Mouse (Mus musculus) forebrain, postnatal 0 days (tissue): Measurements from ENCODE around the gene Cdh1. TPM values are rescaled to one million over a fixed set of nuclear protein-coding genes. Genes with fewer than 3 reads are reported as not detected.
"Not testable (repeated sequence)": the region's sequence is repeated elsewhere in the genome, so short reads cannot be mapped to it uniquely, and the experiment has no call there.

Source experiments
- ATAC-seq: fragments of 200-750 bp; cut with Nextera tagmentation; 2 replicates; pipeline ENCODE4 v1.8.0; 2017; ENCODE audit warnings: mild to moderate bottlenecking, moderate library complexity
- DNase-seq: peaks from one replicate; pipeline ENCODE4 v3.0.0-alpha.2; 2015
- H3K27ac ChIP-seq: fragments of 300-500 bp; sonication (generic); 2 replicates; pipeline ENCODE4 v1.5.1; 2014; ENCODE audit warnings: low read depth, mild to moderate bottlenecking, antibody characterized with exemption, low read length, moderate library complexity, mixed read lengths
- H3K27me3 ChIP-seq: fragments of 300-500 bp; sonication (generic); 2 replicates; pipeline ENCODE4 v1.6.1; 2014; ENCODE audit warnings: mild to moderate bottlenecking, low read length, mixed read lengths; ENCODE audit not compliant: insufficient read depth
- H3K36me3 ChIP-seq: fragments of 300-500 bp; sonication (generic); 2 replicates; pipeline ENCODE4 v1.6.1; 2014; ENCODE audit warnings: mild to moderate bottlenecking, moderate library complexity; ENCODE audit not compliant: insufficient read depth
- H3K4me1 ChIP-seq: fragments of 300-500 bp; sonication (generic); 2 replicates; pipeline ENCODE4 v1.6.1; 2014; ENCODE audit warnings: antibody characterized with exemption; ENCODE audit not compliant: insufficient read depth
- H3K4me2 ChIP-seq: fragments of 300-500 bp; sonication (generic); 2 replicates; pipeline ENCODE4 v1.6.1; 2014; ENCODE audit warnings: low read depth, mild to moderate bottlenecking, moderate library complexity
- H3K4me3 ChIP-seq: fragments of 300-500 bp; sonication (generic); 2 replicates; pipeline ENCODE4 v1.5.1; 2014; ENCODE audit warnings: low read depth, low read length, mixed read lengths
- H3K9ac ChIP-seq: fragments of 300-500 bp; sonication (generic); 2 replicates; pipeline ENCODE4 v1.6.1; 2014; ENCODE audit warnings: mild to moderate bottlenecking
- H3K9me3 ChIP-seq: fragments of 300-500 bp; sonication (generic); 2 replicates; pipeline ENCODE4 v1.6.1; 2016; ENCODE audit warnings: low read length
- CTCF ChIP-seq: sonication (generic); IDR thresholded peaks from 2 replicates; pipeline ENCODE4 v1.5.1; 2016; ENCODE audit warnings: antibody characterized with exemption, control low read depth, low read depth
- WGBS: fragments of 180-500 bp; shearing (Covaris S2); extraction: QIAGEN DNeasy Blood & Tissue Kit; methylation state at CpG from one replicate; pipeline ENCODE4 v1.1.7; 2014; 5-methylcytosine and 5-hydroxymethylcytosine counted together
- polyA plus RNA-seq: library from polyadenylated mRNA; unstranded; fragments of >200 nt; fragmentation: Nextera tagmentation; extraction: Ambion mirVana; gene quantifications from 2 replicates; pipeline ENCODE4 v1.2.1, GENCODE M21; 2015
- total RNA-seq: library from RNA; depleted of rRNA; stranded (reverse); fragments of >200 nt; gene quantifications from 2 replicates; pipeline ENCODE4 v1.2.3, GENCODE M21; 2014

The Cdh1 gene
- total and polyA plus RNA-seq, 2 experiments from 2014 or later = 3.9 TPM

DNA sequence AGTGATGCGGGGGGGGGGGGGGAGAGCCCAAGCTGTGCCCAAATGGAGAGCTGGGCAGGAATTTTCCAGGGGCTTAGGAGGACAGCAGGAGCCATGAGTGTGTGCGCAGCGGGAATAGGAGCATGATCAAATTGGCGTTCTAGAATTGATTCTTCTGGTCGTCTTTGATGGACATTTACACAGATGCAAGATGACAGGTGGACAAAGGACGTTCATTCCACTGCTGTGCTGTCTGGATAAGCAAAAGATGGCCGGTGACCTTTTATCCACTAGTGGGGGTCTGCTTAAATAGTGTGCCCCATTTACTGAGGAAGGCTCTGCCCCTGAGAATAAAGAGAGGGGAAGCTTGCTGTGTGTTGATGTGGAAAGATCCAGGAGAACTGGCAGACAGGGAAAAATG is 34.1 kb upstream of the Cdh1 start:
- H3K36me3 ChIP-seq = no peaks in the 10 kb centered on the region
- TF ChIP-seq CTCF = no peak
- no peak overlapping the region for H3K9ac ChIP-seq
- H3K4me1 ChIP-seq = no peaks in the 10 kb centered on the region
- H3K4me2 ChIP-seq = no peak overlapping the region
- no peak overlapping the region for H3K4me3 ChIP-seq
- H3K27ac ChIP-seq = no peak overlapping the region
- ATAC-seq = no peak
- no peaks in the 10 kb centered on the region for H3K9me3 ChIP-seq
- 38% methylated on average over 6 of the region's 7 CpGs for WGBS
- no peak for DNase-seq
- no peaks in the 10 kb centered on the region for H3K27me3 ChIP-seq

GRCm38 (mm10) chr8:106570386-106570785 is 32.8 kb upstream of the Cdh1 start:
- no peaks in the 10 kb centered on the region for H3K9me3 ChIP-seq
- H3K36me3 ChIP-seq = no peaks in the 10 kb centered on the region
- ATAC-seq = no peak
- WGBS = 84% methylated on average over 4 of the region's 4 CpGs
- H3K4me2 ChIP-seq = no peak overlapping the region
- H3K27ac ChIP-seq = no peak overlapping the region
- no peak overlapping the region for H3K4me3 ChIP-seq
- H3K4me1 ChIP-seq = no peaks in the 10 kb centered on the region
- DNase-seq = no peak
- no peak for TF ChIP-seq CTCF
- H3K9ac ChIP-seq = no peak overlapping the region
- H3K27me3 ChIP-seq = no peaks in the 10 kb centered on the region

GRCm38 (mm10) chr8:106571551-106572172 is 31.5 kb upstream of the Cdh1 start:
- no peak for ATAC-seq
- no peak for DNase-seq
- H3K4me1 ChIP-seq = no peaks in the 10 kb centered on the region
- no peak overlapping the region for H3K27ac ChIP-seq
- H3K4me2 ChIP-seq = no peak overlapping the region
- H3K36me3 ChIP-seq = no peaks in the 10 kb centered on the region
- no peaks in the 10 kb centered on the region for H3K27me3 ChIP-seq
- WGBS = 83% methylated on average over 5 of the region's 5 CpGs
- H3K9me3 ChIP-seq = no peaks in the 10 kb centered on the region
- H3K4me3 ChIP-seq = no peak overlapping the region
- no peak for TF ChIP-seq CTCF
- no peak overlapping the region for H3K9ac ChIP-seq

- H3K36me3 ChIP-seq, H3K27me3 ChIP-seq, DNase-seq, H3K4me2 ChIP-seq, H3K9me3 ChIP-seq, H3K4me1 ChIP-seq, ATAC-seq, H3K27ac ChIP-seq, H3K9ac ChIP-seq, H3K4me3 ChIP-seq: not testable (repeated sequence)
- 91% methylated on average over 1 of the region's 1 CpGs for WGBS
Measured at GRCm38 (mm10) chr8:106572175-106572574, 31.0 kb upstream of the Cdh1 start.

DNA sequence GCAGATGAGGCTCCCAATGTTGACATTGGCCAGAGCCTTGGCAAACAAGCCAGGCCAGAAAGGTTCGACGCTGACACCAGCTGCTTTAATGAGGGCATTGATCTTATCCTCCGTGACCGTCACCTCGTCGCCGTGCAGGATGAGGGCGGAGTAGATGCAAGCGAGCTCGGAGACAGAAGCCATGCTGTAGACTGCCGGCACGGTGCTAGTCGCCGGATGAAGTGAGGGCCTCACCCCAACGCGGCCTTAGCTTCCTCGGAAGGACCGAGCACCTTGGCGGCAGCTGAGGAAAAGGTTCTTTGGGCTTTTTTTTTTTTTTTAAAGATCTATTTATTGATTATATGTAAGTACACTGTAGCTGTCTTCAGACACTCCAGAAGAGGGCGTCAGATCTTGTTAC is 30.0 kb upstream of the Cdh1 start, which contains the start of gene Gm10073:
Gene Gm10073 (minus strand): TSS at position 294 of the 400 bp plus-strand sequence.
- not testable (repeated sequence) for ATAC-seq, H3K9ac ChIP-seq, DNase-seq, H3K4me2 ChIP-seq, H3K27me3 ChIP-seq, H3K27ac ChIP-seq, H3K9me3 ChIP-seq, H3K4me1 ChIP-seq, H3K4me3 ChIP-seq, H3K36me3 ChIP-seq
- WGBS = 72% methylated on average over 20 of the region's 20 CpGs

DNA sequence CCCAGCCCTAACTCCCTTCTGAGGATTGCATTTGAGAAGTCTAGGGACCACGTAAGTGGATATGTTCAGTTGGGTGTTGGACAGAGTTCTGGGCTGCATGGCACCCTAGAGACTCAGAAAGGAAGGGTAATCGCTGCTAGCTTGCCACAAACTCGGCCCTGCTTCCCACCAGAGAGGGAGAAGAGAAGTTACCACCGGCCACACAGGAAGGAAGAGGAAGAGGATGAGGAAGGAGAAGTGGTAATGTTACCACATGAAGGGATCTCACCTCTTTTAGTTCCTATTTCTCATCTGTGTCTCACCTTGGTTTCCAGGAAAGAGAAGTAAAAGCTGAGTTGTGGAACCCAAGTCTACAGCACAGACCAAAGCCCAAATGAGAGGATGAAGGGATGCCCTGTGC is 28.9 kb upstream of the Cdh1 start:
- Histone ChIP-seq H3K4me2 (no peak overlapping the region), H3K9me3 (no peaks in the 10 kb centered on the region), H3K27me3 (no peaks in the 10 kb centered on the region), H3K9ac (no peak overlapping the region), H3K4me1 (no peaks in the 10 kb centered on the region), H3K4me3 (no peak overlapping the region), H3K27ac (no peak overlapping the region), H3K36me3 (no peaks in the 10 kb centered on the region)
- WGBS = 90% methylated on average over 4 of the region's 4 CpGs
- no peak for TF ChIP-seq CTCF
- ATAC-seq (no peak), DNase-seq (no peak)

GRCm38 (mm10) chr8:106576849-106577555 is 26.1 kb upstream of the Cdh1 start:
- Histone ChIP-seq H3K4me1 (no peaks in the 10 kb centered on the region), H3K4me2 (no peak overlapping the region), H3K4me3 (no peak overlapping the region), H3K9ac (no peak overlapping the region), H3K27me3 (no peaks in the 10 kb centered on the region), H3K27ac (no peak overlapping the region), H3K9me3 (no peaks in the 10 kb centered on the region), H3K36me3 (no peaks in the 10 kb centered on the region)
- DNase-seq = no peak
- TF ChIP-seq CTCF = no peak
- WGBS = 50% methylated on average over 6 of the region's 6 CpGs
- ATAC-seq = no peak
